Mouse (Mus musculus) hindbrain, embryonic 16.5 days (tissue): ENCODE data around the gene AF067063. TPM values are rescaled to one million over a fixed set of nuclear protein-coding genes. Genes with fewer than 3 reads are reported as not detected.

Experiments
- polyA plus RNA-seq: library from polyadenylated mRNA; unstranded; fragments of >200 nt; fragmentation: Nextera tagmentation; extraction: Ambion mirVana; gene quantifications from 2 replicates; pipeline ENCODE4 v1.2.1, GENCODE M21; 2015

The AF067063 gene
- polyA plus RNA-seq, 1 experiment from 2014 or later: not detected

Other genes with a start within 250 kb of the AF067063 start
- gene Ccl28, start 206.4 kb downstream of the AF067063 start, polyA plus RNA-seq: 0.26 and 0.46 TPM in 2 replicates
- 567 and 577 TPM in 2 replicates for gene Hmgcs1, start 139.8 kb downstream of the AF067063 start, polyA plus RNA-seq
- gene Nim1k, start 74.3 kb downstream of the AF067063 start, polyA plus RNA-seq: 6.7 and 7.5 TPM in 2 replicates
- gene Zfp131, start 39.3 kb downstream of the AF067063 start, polyA plus RNA-seq: 26.9 and 27.1 TPM in 2 replicates
- gene D13Ertd608e, start 5.8 kb upstream of the AF067063 start, polyA plus RNA-seq: not detected in 2 replicates
- not detected in 2 replicates for gene Tcstv1, start 64.6 kb upstream of the AF067063 start, polyA plus RNA-seq
- gene Gm21761, start 99.1 kb upstream of the AF067063 start, polyA plus RNA-seq: not detected in 2 replicates
- not detected in 2 replicates for gene B020031M17Rik, start 120.6 kb upstream of the AF067063 start, polyA plus RNA-seq
- not detected in 2 replicates for gene Gm36079, start 196.8 kb upstream of the AF067063 start, polyA plus RNA-seq
- gene Gm21188, start 222.0 kb upstream of the AF067063 start, polyA plus RNA-seq: not detected in 2 replicates